In the genomic region with DNA sequence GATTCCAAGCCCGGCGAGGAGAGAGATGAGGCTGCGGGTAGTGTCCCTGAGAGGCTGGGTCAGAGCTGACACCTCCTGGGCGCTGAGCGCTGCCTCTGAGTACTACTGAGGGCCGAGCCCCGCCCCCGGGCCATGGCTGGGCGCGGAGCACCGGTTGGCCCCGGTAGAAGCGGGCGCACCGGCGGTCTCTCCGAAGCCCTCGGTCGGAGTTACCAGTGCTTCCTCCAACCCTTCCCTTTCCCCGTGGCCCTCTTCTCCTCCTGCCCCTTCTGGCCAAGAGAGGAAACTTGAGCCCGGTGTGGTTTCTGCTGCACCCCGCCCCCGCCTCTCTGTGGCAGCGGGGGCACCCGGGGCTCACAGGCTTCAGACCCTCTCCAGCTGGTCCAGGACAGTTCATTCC, we compare ENCODE assay signal across 8 mouse cellular contexts. TPM values are rescaled to one million over a fixed set of nuclear protein-coding genes. Genes with fewer than 3 reads are reported as not detected.
DNase-seq lines count a peak whose midpoint lies in the region; ATAC-seq and TF ChIP-seq lines count a peak whose summit lies in the region.

No protein-coding gene starts in this region.

- peak overlapping the region; percentile 80 for H3K4me2 ChIP-seq in hindbrain, embryonic 11.5 days (replicated peaks; ENCODE audit: low read depth, low read length)
- peak overlapping the region; percentile 93 for H3K4me2 ChIP-seq in limb, embryonic 14.5 days (replicated peaks; ENCODE audit: low read depth, low read length, severe bottlenecking)
- H3K4me2 ChIP-seq in midbrain, embryonic 12.5 days (replicated peaks), result peak overlapping the region; percentile 77
- peak overlapping the region; percentile 93 for H3K4me2 ChIP-seq in stomach, embryonic 15.5 days

- 0% methylated on average over 15 of the region's 25 CpGs for WGBS in hindbrain, embryonic 11.5 days
- under 1% methylated on average over 25 of the region's 25 CpGs for WGBS in limb, embryonic 14.5 days
- 1% methylated on average over 25 of the region's 25 CpGs for WGBS in midbrain, embryonic 12.5 days
- WGBS in stomach, embryonic 15.5 days, result under 1% methylated on average over 25 of the region's 25 CpGs

- DNase-seq in ovary, postnatal 36 days (ENCODE audit: low spot score), result peak; percentile 51
- no peak for DNase-seq in ovary, postnatal 14 days (ENCODE audit: low spot score)
- peak; percentile 60 for DNase-seq in hindbrain, embryonic 11.5 days (ENCODE audit: low spot score)
- peak; percentile 30 for DNase-seq in limb, embryonic 14.5 days (ENCODE audit: low spot score)
- no peak for DNase-seq in MN1 (ENCODE audit: low spot score)

- no peaks in the 10 kb centered on the region for H3K9me3 ChIP-seq in hindbrain, embryonic 11.5 days (ENCODE audit: control insufficient read depth, low read length)
- no peaks in the 10 kb centered on the region for H3K9me3 ChIP-seq in limb, embryonic 14.5 days (ENCODE audit: control insufficient read depth, low read length)
- H3K9me3 ChIP-seq in midbrain, embryonic 12.5 days, result no peaks in the 10 kb centered on the region
- no peaks in the 10 kb centered on the region for H3K9me3 ChIP-seq in stomach, embryonic 15.5 days

- TF ChIP-seq POLR2A in limb, embryonic 14.5 days (IDR thresholded peaks at IDR 0.05; ENCODE audit: borderline replicate concordance, extremely low read depth, insufficient read depth, insufficient read length), result no peak

- peak overlapping the region; percentile 32 for H3K4me3 ChIP-seq in hindbrain, embryonic 11.5 days (ENCODE audit: low read depth, low read length)
- peak overlapping the region; percentile 37 for H3K4me3 ChIP-seq in limb, embryonic 14.5 days (replicated peaks; ENCODE audit: low read length)
- H3K4me3 ChIP-seq in midbrain, embryonic 12.5 days, result peak overlapping the region; percentile 39
- peak overlapping the region; percentile 44 for H3K4me3 ChIP-seq in stomach, embryonic 15.5 days (replicated peaks)

- peak; percentile 20 for ATAC-seq in erythroblast, adult 5-6 weeks (replicated peaks; ENCODE audit: low FRiP score, poor library complexity, severe bottlenecking)
- ATAC-seq in hindbrain, embryonic 11.5 days (ENCODE audit: low FRiP score), result peak; percentile 63; the same call in 1 of the 2 replicates
- peak; percentile 59 for ATAC-seq in limb, embryonic 14.5 days (ENCODE audit: low FRiP score, low read depth)
- peak; percentile 59 for ATAC-seq in midbrain, embryonic 12.5 days (ENCODE audit: low FRiP score, low read depth)
- ATAC-seq in stomach, embryonic 15.5 days (ENCODE audit: insufficient read depth, low FRiP score, low read depth), result peak; percentile 54; the same call in 1 of the 2 replicates

- H3K27ac ChIP-seq in hindbrain, embryonic 11.5 days (ENCODE audit: low read depth, low read length), result no peak overlapping the region
- H3K27ac ChIP-seq in limb, embryonic 14.5 days (replicated peaks; ENCODE audit: low read depth, low read length), result no peak overlapping the region
- no peak overlapping the region for H3K27ac ChIP-seq in midbrain, embryonic 12.5 days (replicated peaks)
- H3K27ac ChIP-seq in stomach, embryonic 15.5 days, result peak overlapping the region; percentile 9; the same call in 1 of the 2 replicates

- peak overlapping the region; percentile 58 for H3K9ac ChIP-seq in hindbrain, embryonic 11.5 days (ENCODE audit: low read depth, low read length)
- peak overlapping the region; percentile 63 for H3K9ac ChIP-seq in limb, embryonic 14.5 days (ENCODE audit: low read depth, low read length, severe bottlenecking)
- H3K9ac ChIP-seq in midbrain, embryonic 12.5 days (replicated peaks), result peak overlapping the region; percentile 60
- peak overlapping the region; percentile 58; the same call in 1 of the 2 replicates for H3K9ac ChIP-seq in stomach, embryonic 15.5 days

- no peaks in the 10 kb centered on the region for H3K36me3 ChIP-seq in hindbrain, embryonic 11.5 days (ENCODE audit: control insufficient read depth, insufficient read depth, low read length)
- H3K36me3 ChIP-seq in limb, embryonic 14.5 days (ENCODE audit: control insufficient read depth, insufficient read depth, low read length), result no peaks in the 10 kb centered on the region
- H3K36me3 ChIP-seq in midbrain, embryonic 12.5 days, result no peaks in the 10 kb centered on the region
- no peaks in the 10 kb centered on the region for H3K36me3 ChIP-seq in stomach, embryonic 15.5 days

- H3K27me3 ChIP-seq in hindbrain, embryonic 11.5 days (ENCODE audit: control insufficient read depth, insufficient read depth, low read length), result 0 out of 2 replicates have a peak, but pooled peaks cover 3% of the 10 kb centered on the region
- H3K27me3 ChIP-seq in limb, embryonic 14.5 days (ENCODE audit: control insufficient read depth, insufficient read depth, low read length), result no peaks in the 10 kb centered on the region
- H3K27me3 ChIP-seq in midbrain, embryonic 12.5 days, result peaks cover 25% of the 10 kb centered on the region
- no peaks in the 10 kb centered on the region for H3K27me3 ChIP-seq in stomach, embryonic 15.5 days (replicated peaks)

- H3K4me1 ChIP-seq in hindbrain, embryonic 11.5 days (replicated peaks; ENCODE audit: control insufficient read depth, insufficient read depth, low read length), result peaks cover 10% of the 10 kb centered on the region; the same call in 1 of the 2 replicates
- H3K4me1 ChIP-seq in limb, embryonic 14.5 days (ENCODE audit: control insufficient read depth, insufficient read depth, low read length), result peaks cover 8% of the 10 kb centered on the region
- H3K4me1 ChIP-seq in midbrain, embryonic 12.5 days, result peaks cover 18% of the 10 kb centered on the region
- H3K4me1 ChIP-seq in stomach, embryonic 15.5 days, result peaks cover 18% of the 10 kb centered on the region

RNA-seq across cellular contexts. Expression of gene Nfe2, which starts 3.0 kb away (rescaled TPM):
- 449 and 473 TPM in 2 replicates for total RNA-seq in erythroblast, adult 5-6 weeks (2015; ENCODE audit: low replicate concordance)
- total RNA-seq in erythroblast, adult 5-6 weeks (2017; ENCODE audit: low replicate concordance), result 629 and 671 TPM in 2 replicates
- 4.7 and 5.0 TPM in 2 replicates for polyA plus RNA-seq in hindbrain, embryonic 11.5 days (2014; fragmentation: Nextera tagmentation; extraction: Ambion mirVana)
- 1.5 and 3.4 TPM in 2 replicates for polyA plus RNA-seq in limb, embryonic 14.5 days (2012; rRNA removed)
- polyA plus RNA-seq in limb, embryonic 14.5 days (2014; fragmentation: Nextera tagmentation; extraction: Ambion mirVana), result 1.5 and 2.4 TPM in 2 replicates
- 3.4 and 3.8 TPM in 2 replicates for polyA plus RNA-seq in midbrain, embryonic 12.5 days (2016; fragmentation: Nextera tagmentation; extraction: Ambion mirVana)
- 7.8 and 15.9 TPM in 2 replicates for polyA plus RNA-seq in stomach, embryonic 15.5 days (2015; fragmentation: Nextera tagmentation; extraction: Ambion mirVana)

RNA-seq across cellular contexts. Expression of gene Hnrnpa1, which starts 14.9 kb away (rescaled TPM):
- 130 and 135 TPM in 2 replicates for total RNA-seq in erythroblast, adult 5-6 weeks (2015; ENCODE audit: low replicate concordance)
- 189 and 286 TPM in 2 replicates for total RNA-seq in erythroblast, adult 5-6 weeks (2017; ENCODE audit: low replicate concordance)
- 1,309 and 1,311 TPM in 2 replicates for polyA plus RNA-seq in hindbrain, embryonic 11.5 days (2014; fragmentation: Nextera tagmentation; extraction: Ambion mirVana)
- polyA plus RNA-seq in limb, embryonic 14.5 days (2012; rRNA removed), result 830 and 1,175 TPM in 2 replicates
- polyA plus RNA-seq in limb, embryonic 14.5 days (2014; fragmentation: Nextera tagmentation; extraction: Ambion mirVana), result 704 and 769 TPM in 2 replicates
- polyA plus RNA-seq in midbrain, embryonic 12.5 days (2016; fragmentation: Nextera tagmentation; extraction: Ambion mirVana), result 1,196 and 1,287 TPM in 2 replicates
- 664 and 681 TPM in 2 replicates for polyA plus RNA-seq in stomach, embryonic 15.5 days (2015; fragmentation: Nextera tagmentation; extraction: Ambion mirVana)

RNA-seq across cellular contexts. Expression of gene Cbx5, which starts 15.6 kb away (rescaled TPM):
- total RNA-seq in erythroblast, adult 5-6 weeks (2015; ENCODE audit: low replicate concordance), result 42.0 and 42.1 TPM in 2 replicates
- 49.5 and 57.4 TPM in 2 replicates for total RNA-seq in erythroblast, adult 5-6 weeks (2017; ENCODE audit: low replicate concordance)
- polyA plus RNA-seq in hindbrain, embryonic 11.5 days (2014; fragmentation: Nextera tagmentation; extraction: Ambion mirVana), result 185 and 204 TPM in 2 replicates
- polyA plus RNA-seq in limb, embryonic 14.5 days (2012; rRNA removed), result 78.3 and 81.4 TPM in 2 replicates
- polyA plus RNA-seq in limb, embryonic 14.5 days (2014; fragmentation: Nextera tagmentation; extraction: Ambion mirVana), result 122 and 131 TPM in 2 replicates
- 203 and 216 TPM in 2 replicates for polyA plus RNA-seq in midbrain, embryonic 12.5 days (2016; fragmentation: Nextera tagmentation; extraction: Ambion mirVana)
- 91.8 and 97.2 TPM in 2 replicates for polyA plus RNA-seq in stomach, embryonic 15.5 days (2015; fragmentation: Nextera tagmentation; extraction: Ambion mirVana)

RNA-seq across cellular contexts. Expression of gene Copz1, which starts 17.3 kb away (rescaled TPM):
- 123 and 131 TPM in 2 replicates for total RNA-seq in erythroblast, adult 5-6 weeks (2015; ENCODE audit: low replicate concordance)
- total RNA-seq in erythroblast, adult 5-6 weeks (2017; ENCODE audit: low replicate concordance), result 54.0 and 56.5 TPM in 2 replicates
- polyA plus RNA-seq in hindbrain, embryonic 11.5 days (2014; fragmentation: Nextera tagmentation; extraction: Ambion mirVana), result 310 and 313 TPM in 2 replicates
- 200 and 228 TPM in 2 replicates for polyA plus RNA-seq in limb, embryonic 14.5 days (2012; rRNA removed)
- 292 and 298 TPM in 2 replicates for polyA plus RNA-seq in limb, embryonic 14.5 days (2014; fragmentation: Nextera tagmentation; extraction: Ambion mirVana)
- polyA plus RNA-seq in midbrain, embryonic 12.5 days (2016; fragmentation: Nextera tagmentation; extraction: Ambion mirVana), result 232 and 235 TPM in 2 replicates
- polyA plus RNA-seq in stomach, embryonic 15.5 days (2015; fragmentation: Nextera tagmentation; extraction: Ambion mirVana), result 248 and 260 TPM in 2 replicates

RNA-seq across cellular contexts. Expression of gene Gpr84, which starts 55.2 kb away (rescaled TPM):
- total RNA-seq in erythroblast, adult 5-6 weeks (2015; ENCODE audit: low replicate concordance), result 0.96 and 2.1 TPM in 2 replicates
- 0.70 and 1.3 TPM in 2 replicates for total RNA-seq in erythroblast, adult 5-6 weeks (2017; ENCODE audit: low replicate concordance)
- polyA plus RNA-seq in hindbrain, embryonic 11.5 days (2014; fragmentation: Nextera tagmentation; extraction: Ambion mirVana), result 0.11 and 0.34 TPM in 2 replicates
- 0.34 and 0.53 TPM in 2 replicates for polyA plus RNA-seq in limb, embryonic 14.5 days (2012; rRNA removed)
- polyA plus RNA-seq in limb, embryonic 14.5 days (2014; fragmentation: Nextera tagmentation; extraction: Ambion mirVana), result 0.23 and 0.51 TPM in 2 replicates
- polyA plus RNA-seq in midbrain, embryonic 12.5 days (2016; fragmentation: Nextera tagmentation; extraction: Ambion mirVana), result 0.10 and 0.20 TPM in 2 replicates
- 0.46 and 0.53 TPM in 2 replicates for polyA plus RNA-seq in stomach, embryonic 15.5 days (2015; fragmentation: Nextera tagmentation; extraction: Ambion mirVana)

Comparison
In these comparisons a context has a peak if more than half of its experiments do, and no peak if none do; other contexts are left out.
1. DNase-seq: peak in ovary, postnatal 36 days (single experiment), hindbrain, embryonic 11.5 days (single experiment) and limb, embryonic 14.5 days (single experiment); none in ovary, postnatal 14 days (single experiment) and MN1 (single experiment).
2. Peak in every context shown above with its lines, with median percentiles within 50 percentile points of each other: ATAC-seq, H3K4me2 ChIP-seq, H3K4me3 ChIP-seq and H3K9ac ChIP-seq.